Mouse (Mus musculus) heart, adult 8-10 months (tissue): Measurements from ENCODE around the gene Zdhhc14. TPM values are rescaled to one million over a fixed set of nuclear protein-coding genes. Genes with fewer than 3 reads are reported as not detected.
"Not testable (repeated sequence)": the region's sequence is repeated elsewhere in the genome, so short reads cannot be mapped to it uniquely, and the experiment has no call there.

Experiments used
- DNase-seq: peaks from one replicate; pipeline ENCODE4 v3.0.0; 2022; ENCODE audit warnings: low spot score
- total RNA-seq, 4 experiments: library from RNA; stranded (reverse); gene quantifications; 2 replicates each; pipeline ENCODE4 v1.2.4; 2022

Zdhhc14 gene
- total RNA-seq, 4 experiments from 2014 or later = 4.4 to 5.6 (median 5.0) TPM

GRCm38 (mm10) chr17:5606151-5606591 lies 113.8 kb downstream of the Zdhhc14 start:
- DNase-seq = no peak

- DNase-seq = no peak
These were observed 115.0 kb downstream of the Zdhhc14 start for GRCm38 (mm10) chr17:5607352-5607751.

- DNase-seq = no peak
These were observed 117.7 kb downstream of the Zdhhc14 start for GRCm38 (mm10) chr17:5609875-5610552.

GRCm38 (mm10) chr17:5612236-5612635 lies 119.9 kb downstream of the Zdhhc14 start:
- DNase-seq = no peak

GRCm38 (mm10) chr17:5614771-5615318 lies 122.5 kb downstream of the Zdhhc14 start:
- peak; percentile 75 for DNase-seq

GRCm38 (mm10) chr17:5621626-5622591 lies 129.6 kb downstream of the Zdhhc14 start:
- no peak for DNase-seq

GRCm38 (mm10) chr17:5622764-5623163 lies 130.4 kb downstream of the Zdhhc14 start:
- no peak for DNase-seq

- DNase-seq = peak; percentile 39
These were observed 130.8 kb downstream of the Zdhhc14 start for GRCm38 (mm10) chr17:5623181-5623580.

- DNase-seq = not testable (repeated sequence)
These were observed 132.5 kb downstream of the Zdhhc14 start for GRCm38 (mm10) chr17:5624815-5625214.

- no peak for DNase-seq
These were observed 134.0 kb downstream of the Zdhhc14 start for GRCm38 (mm10) chr17:5626402-5626801.

GRCm38 (mm10) chr17:5627664-5628063 lies 135.3 kb downstream of the Zdhhc14 start:
- DNase-seq = no peak

- DNase-seq = no peak
These were observed 137.3 kb downstream of the Zdhhc14 start for GRCm38 (mm10) chr17:5629651-5630050.

- DNase-seq = no peak
These were observed 142.9 kb downstream of the Zdhhc14 start for GRCm38 (mm10) chr17:5635254-5635653.

GRCm38 (mm10) chr17:5641436-5641835 lies 149.1 kb downstream of the Zdhhc14 start:
- no peak for DNase-seq

- DNase-seq = no peak
These were observed 150.8 kb downstream of the Zdhhc14 start for GRCm38 (mm10) chr17:5642918-5643721.

GRCm38 (mm10) chr17:5650124-5650523 lies 157.8 kb downstream of the Zdhhc14 start:
- no peak for DNase-seq

- DNase-seq = no peak
These were observed 158.3 kb downstream of the Zdhhc14 start for GRCm38 (mm10) chr17:5650642-5651041.

- DNase-seq = no peak
These were observed 159.2 kb downstream of the Zdhhc14 start for GRCm38 (mm10) chr17:5651551-5651950.

GRCm38 (mm10) chr17:5653981-5654380 lies 161.6 kb downstream of the Zdhhc14 start:
- peak; percentile 22 for DNase-seq

- DNase-seq = no peak
These were observed 163.2 kb downstream of the Zdhhc14 start for GRCm38 (mm10) chr17:5655536-5655935.

GRCm38 (mm10) chr17:5660317-5661080 lies 168.1 kb downstream of the Zdhhc14 start:
- DNase-seq = no peak
